Mouse (Mus musculus) lung, postnatal 4 days (tissue): ENCODE measurements at regions not wholly inside any gene's neighbourhood (a gene's known extent, or its start where the extent isn't known, plus 50 kb on each side); places are given as distances from the start of the nearest gene placed in this dataset.
A peak's percentile ranks its signal among the peaks of the same experiment; 100 is the strongest.

ENCODE experiments used
- DNase-seq, 2 experiments: peaks; one replicate each; pipeline ENCODE4 v3.0.0; 2021

DNA sequence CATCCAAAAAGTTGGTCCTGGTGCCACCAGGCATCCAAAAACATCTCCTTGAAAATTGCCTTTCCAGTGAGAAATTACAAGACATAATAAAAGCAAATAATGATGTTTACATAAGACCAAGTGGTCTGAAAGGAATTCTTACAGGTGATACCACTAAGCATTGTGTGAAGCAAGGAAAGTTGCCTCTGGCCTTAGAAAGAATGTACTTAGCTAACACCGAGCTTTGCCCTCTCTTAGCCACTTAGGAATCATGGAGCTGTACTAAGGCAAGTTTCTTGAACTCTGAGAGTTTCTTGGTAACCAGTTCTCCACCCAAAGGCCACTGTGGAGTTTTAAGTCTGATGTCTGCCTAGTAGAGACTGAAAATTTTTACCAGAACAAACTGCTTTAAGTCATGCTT is 359.4 kb upstream of the Cdh11 start:
- no peak for DNase-seq

DNA sequence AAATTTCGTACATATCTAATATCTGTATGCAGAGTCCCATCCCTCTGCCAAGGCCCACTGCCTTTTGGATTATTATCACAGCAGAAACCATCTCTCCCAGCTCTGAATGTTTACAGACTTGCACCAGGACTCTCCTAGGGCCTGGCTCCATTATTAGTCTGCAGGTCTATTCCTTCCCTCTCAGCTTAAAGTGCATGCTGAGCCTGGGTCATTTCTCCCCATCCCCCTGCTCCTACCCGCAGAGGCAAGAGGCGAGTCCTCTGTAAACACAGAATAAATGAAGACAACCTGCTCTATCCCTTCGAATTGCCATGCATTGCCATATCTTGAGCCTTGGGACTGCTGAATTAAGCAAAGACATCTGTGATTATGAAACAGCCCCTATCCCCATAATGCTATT is 362.6 kb upstream of the Cdh11 start:
- DNase-seq = no peak

- DNase-seq = no peak
Observed at GRCm38 (mm10) chr8:103148447-103148846, 363.0 kb upstream of the Cdh11 start.

- no peak for DNase-seq
Observed at GRCm38 (mm10) chr8:103166623-103167316, 381.3 kb upstream of the Cdh11 start.

DNA sequence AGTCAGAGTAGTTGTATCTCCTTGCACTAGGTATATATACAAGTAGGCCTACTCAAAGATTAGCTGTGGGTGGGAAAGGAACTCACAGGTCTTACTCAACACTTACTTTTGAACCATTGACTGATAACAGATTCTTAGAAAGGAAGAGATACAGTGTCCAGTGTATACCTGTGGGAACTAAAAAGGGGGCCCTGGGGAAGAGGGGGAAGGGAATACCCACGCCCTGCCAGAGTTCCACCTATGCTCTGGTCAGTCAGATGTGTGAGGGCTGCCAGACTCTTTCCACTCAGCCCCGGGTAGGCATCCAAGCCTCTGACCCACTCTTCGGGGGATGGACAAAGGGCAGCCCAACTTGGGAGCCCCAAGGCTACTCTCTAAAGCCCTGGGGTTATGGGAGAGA is 387.9 kb upstream of the Cdh11 start:
- no peak for DNase-seq

- no peak for DNase-seq
Observed at GRCm38 (mm10) chr8:103173803-103174429, 388.5 kb upstream of the Cdh11 start.

DNA sequence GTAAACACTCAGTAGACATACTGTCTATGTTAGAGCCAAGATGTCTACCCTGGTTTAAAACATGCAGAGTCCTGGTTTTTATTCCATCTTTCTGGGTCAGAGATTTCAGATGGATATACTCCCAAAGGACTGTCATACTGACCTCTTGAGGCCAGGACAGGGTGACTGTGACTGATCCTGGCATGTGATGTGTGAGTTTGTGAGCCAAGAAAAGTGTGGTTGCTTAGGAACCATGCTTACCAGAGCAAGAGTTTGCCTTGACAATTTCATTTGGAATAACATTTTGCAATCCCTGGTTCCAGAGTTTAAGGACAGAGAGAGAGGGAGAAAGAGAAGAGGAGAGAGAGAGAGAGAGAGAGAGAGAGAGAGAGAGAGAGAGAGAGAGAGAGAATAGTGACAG is 395.2 kb upstream of the Cdh11 start:
- peak in 1 of 2 experiments; percentile 38 for DNase-seq

- DNase-seq = no peak
Observed at GRCm38 (mm10) chr8:103188720-103189498, 403.5 kb upstream of the Cdh11 start.

GRCm38 (mm10) chr8:103198251-103198650 is 412.8 kb upstream of the Cdh11 start:
- DNase-seq = no peak

- no peak for DNase-seq
Observed at GRCm38 (mm10) chr8:103199696-103200615, 414.5 kb upstream of the Cdh11 start.

GRCm38 (mm10) chr8:103203710-103204109 is 418.3 kb upstream of the Cdh11 start:
- DNase-seq = no peak

GRCm38 (mm10) chr8:103214606-103215005 is 429.2 kb upstream of the Cdh11 start:
- peak in 1 of 2 experiments; percentile 24 for DNase-seq

DNA sequence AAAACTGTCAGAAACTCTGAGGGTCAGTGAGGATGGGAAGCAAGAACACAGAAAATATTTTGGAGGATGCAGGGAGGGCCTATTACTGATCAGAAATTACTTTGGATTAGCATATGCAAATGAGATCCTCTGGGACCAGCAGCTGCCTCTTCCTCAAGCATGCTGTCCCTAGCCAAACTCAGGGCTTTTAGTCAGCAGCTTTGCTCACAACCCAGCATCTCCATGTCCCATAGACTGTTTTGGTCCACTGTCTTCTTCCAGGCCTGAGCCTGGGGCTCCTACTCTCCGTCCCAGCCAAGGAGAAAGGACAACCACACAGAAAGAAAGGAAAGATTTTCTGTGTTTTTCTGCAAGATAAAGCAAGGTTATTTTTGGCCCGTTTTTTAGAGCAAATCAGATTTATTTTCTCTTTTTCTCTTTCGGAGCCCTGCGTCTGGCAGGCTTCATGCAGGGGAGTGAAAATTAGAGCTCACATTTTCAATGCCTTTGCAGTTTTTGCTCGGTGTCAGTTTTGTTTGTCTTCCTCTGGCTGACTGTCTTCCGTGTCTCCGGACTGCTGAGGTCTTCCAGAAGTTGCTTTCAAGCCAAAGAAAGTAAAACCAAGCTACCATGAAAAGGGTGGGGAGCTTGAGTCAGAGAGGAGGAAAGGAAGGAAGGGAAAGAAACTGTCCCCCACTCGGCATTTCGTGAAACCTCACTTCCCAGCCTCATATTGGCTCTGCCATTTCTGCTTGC is 445.5 kb upstream of the Cdh11 start:
- DNase-seq = no peak

- DNase-seq = peak; percentile 75 to 91
Observed at GRCm38 (mm10) chr8:103234374-103234773, 448.9 kb upstream of the Cdh11 start.

DNA sequence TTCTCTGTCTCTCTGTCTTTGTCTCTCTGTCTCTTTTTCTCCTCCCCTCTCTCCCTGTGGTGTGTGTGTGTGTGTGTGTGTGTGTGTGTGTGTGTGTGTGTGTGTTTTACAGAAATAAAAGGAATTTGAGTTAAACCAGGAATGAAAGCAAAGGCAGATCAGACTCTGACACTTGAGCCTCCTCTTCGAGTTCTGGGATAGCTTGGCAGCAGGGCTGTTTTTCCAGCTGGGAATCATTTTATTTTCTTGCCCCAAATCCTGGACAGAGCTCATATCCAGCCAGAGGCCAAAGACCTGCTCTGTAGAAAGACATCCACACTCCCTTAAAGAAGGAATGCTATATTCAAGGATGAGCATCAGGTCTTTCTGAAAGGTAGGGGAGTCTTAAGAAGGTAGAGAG is 450.2 kb upstream of the Cdh11 start:
- DNase-seq = peak; percentile 37 to 67

DNA sequence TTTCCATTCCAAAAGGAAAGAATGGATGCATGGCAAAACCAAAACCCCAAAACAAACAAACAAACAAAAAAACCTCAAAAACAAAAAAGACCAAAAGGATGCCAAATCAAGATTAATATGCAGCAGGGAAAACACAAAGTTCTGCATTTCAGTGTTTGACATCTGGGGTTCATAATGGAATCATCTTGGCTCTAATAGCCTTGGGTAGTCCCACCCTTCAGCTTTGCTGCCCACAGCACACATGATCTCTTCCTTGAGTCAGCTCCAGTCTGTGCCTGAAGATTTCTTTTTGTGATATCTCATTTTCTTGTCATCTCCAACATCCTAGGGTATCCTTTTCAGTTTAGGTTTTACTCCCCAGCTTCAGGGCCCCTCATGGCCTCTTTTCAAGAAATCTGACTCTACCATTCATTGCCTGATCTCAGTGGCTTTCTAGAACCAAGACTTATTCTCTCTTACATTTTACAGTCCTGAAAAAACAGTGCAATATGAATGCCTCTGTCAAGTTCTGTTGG is 453.1 kb upstream of the Cdh11 start:
- DNase-seq = no peak

DNA sequence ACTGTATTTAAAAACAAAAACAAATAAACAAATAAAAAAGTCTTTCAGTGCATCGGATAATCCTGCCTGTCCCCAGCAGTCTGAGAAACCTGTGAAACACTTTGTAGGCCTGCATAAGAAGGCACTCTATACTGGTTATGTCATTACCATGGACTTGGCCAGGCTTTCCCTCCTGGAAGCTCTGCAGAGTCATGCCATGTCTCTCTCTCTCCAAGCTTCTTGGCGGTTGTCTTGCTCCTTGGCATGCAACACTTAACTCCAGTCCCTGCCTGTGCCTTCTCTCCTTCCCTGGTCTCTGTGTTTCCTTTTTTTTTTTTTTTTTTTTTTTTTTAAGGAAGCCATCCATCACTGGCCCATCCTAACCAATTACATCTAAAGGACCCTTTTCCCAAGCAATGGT is 458.7 kb upstream of the Cdh11 start:
- DNase-seq = no peak

DNA sequence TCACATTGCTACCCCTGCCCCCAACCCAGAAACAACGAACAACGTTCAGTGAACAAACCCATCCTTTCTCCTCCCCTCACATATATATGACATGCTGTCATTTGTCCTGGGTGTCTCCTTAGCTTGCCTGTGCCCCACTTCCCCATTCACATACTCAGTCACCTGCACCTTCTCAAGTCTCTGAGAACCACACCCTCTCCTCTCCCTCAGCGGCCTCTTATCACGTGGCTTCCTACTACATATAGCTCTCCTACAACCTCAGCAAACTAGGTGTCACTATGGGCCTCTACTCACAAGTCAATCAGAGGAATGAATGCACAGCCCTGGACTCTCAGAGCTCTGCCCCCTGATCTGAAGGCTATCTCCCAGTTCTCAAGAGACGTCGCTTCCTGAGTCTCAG is 459.2 kb upstream of the Cdh11 start:
- no peak for DNase-seq

DNA sequence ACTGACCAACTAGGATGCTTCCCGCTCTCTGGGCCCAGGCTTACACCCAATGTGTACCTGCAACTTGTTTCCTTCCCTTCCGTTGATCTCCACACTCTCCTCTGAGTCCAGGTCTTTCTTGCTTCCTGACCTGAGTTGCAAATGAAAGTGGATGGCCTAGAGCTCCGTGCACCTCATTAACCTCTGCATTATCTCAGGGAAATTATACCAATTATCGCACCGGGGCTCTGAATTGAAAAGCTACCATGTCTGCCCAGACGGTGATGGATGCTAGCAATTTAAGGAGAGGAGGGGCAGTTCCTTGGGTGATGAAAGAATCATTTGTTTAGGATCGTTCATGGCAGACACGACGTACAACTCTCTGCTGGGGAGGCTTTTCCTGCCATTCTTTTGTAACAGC is 460.4 kb upstream of the Cdh11 start:
- no peak for DNase-seq

DNA sequence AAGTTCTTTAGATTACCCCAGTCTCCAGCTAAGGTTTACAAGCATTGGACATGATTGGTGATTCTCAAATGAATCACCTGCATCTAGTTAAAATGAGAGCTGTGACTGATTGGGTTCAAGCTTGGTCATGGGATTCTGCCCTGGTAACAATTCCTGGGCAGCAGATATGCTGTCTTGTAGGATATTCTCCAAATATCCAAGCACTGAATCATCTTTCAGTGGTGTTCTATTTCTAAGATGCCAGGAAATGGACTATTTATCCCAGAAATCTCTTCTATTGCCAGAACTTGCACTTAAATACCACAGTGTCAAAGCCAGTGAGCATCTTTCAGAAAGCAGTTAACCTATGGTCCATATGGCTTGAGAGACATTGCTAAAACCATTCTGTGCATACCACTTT is 475.8 kb upstream of the Cdh11 start:
- no peak for DNase-seq

- DNase-seq = no peak
Observed at GRCm38 (mm10) chr8:103270035-103270434, 484.6 kb upstream of the Cdh11 start.
